Mouse (Mus musculus): ENCODE results near the gene Gm10112. TPM values are rescaled to one million over a fixed set of nuclear protein-coding genes. Genes with fewer than 3 reads are reported as not detected.

Gm10112 gene
- polyA plus RNA-seq (2012; rRNA removed): not detected in 2 replicates

GRCm38 (mm10) chrX:111168040-111168439 is at the start of gene Gm10112:
Gene Gm10112, plus strand, starts transcription at chrX:111168340.
- no peak for DNase-seq (ENCODE audit: low read depth)

DNA sequence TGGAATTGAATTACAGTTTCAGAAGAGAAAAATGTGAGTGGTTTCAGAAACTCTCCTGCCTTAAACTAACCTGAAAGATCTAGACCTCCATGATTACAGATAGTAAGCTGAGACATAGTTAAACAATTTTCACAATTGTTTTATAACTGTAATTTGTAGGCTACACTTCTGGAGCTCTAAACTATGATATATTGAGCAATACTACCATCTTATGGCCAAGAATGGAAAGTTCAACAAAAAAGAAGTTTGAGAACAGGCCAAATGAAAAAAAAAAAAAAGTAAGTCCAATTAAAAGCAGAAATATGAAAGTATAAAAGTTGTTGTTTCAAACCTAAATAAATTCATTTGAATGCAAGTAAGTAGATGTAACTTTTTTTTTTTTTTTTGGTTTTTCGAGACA is 21.4 kb downstream of the Gm10112 start:
- DNase-seq (ENCODE audit: low read depth): no peak

- DNase-seq (ENCODE audit: low read depth): no peak
Observed at GRCm38 (mm10) chrX:111196376-111196775, 28.2 kb downstream of the Gm10112 start.

DNA sequence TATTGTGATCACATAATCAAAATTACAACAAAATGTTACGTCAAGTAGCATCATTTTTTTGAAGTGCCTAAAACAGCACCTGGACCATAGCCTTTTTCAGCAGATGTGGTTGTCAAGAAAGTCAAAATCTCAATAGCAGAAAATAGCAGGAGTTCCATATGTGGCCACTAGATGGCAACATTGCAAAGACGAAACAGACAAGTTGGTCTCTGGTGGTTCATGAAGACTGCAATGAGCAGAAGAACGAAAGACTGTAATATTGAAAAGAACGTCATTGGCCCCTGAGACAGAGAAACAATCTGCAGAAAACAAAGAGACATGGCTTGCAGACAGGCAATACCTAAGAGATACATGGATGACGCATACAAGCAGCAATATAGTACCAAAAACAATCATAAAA is 42.1 kb downstream of the Gm10112 start:
- DNase-seq (ENCODE audit: low read depth): no peak

Other genes with a start within 250 kb of the Gm10112 start
- not detected in 2 replicates for gene Cylc1, start 57.9 kb upstream of the Gm10112 start, polyA plus RNA-seq (2012; rRNA removed)

Data from gonadal fat pad, adult 2 months (tissue).